Mouse (Mus musculus): ENCODE data around the gene Uaca.

Gene Uaca

GRCm38 (mm10) chr9:60837449-60838141 is 43.3 kb downstream of the Uaca start:
- DNase-seq (ENCODE audit: low spot score) = no peak

- no peak for DNase-seq (ENCODE audit: low spot score)
Measured at GRCm38 (mm10) chr9:60838331-60838872, 44.1 kb downstream of the Uaca start.

GRCm38 (mm10) chr9:60841393-60841792 is 47.1 kb downstream of the Uaca start:
- no peak for DNase-seq (ENCODE audit: low spot score)

GRCm38 (mm10) chr9:60843415-60844076 is 49.2 kb downstream of the Uaca start:
- DNase-seq (ENCODE audit: low spot score) = no peak

- no peak for DNase-seq (ENCODE audit: low spot score)
Measured at GRCm38 (mm10) chr9:60848730-60849129, 54.4 kb downstream of the Uaca start.

GRCm38 (mm10) chr9:60849986-60850385 is 55.6 kb downstream of the Uaca start:
- no peak for DNase-seq (ENCODE audit: low spot score)

GRCm38 (mm10) chr9:60854196-60854595 is 59.9 kb downstream of the Uaca start:
- no peak for DNase-seq (ENCODE audit: low spot score)

GRCm38 (mm10) chr9:60857833-60858232 is 63.5 kb downstream of the Uaca start:
- DNase-seq (ENCODE audit: low spot score) = no peak

- DNase-seq (ENCODE audit: low spot score) = no peak
Measured at GRCm38 (mm10) chr9:60858306-60858960, 64.1 kb downstream of the Uaca start.

- DNase-seq (ENCODE audit: low spot score) = no peak
Measured at GRCm38 (mm10) chr9:60859031-60859430, 64.7 kb downstream of the Uaca start.

- DNase-seq (ENCODE audit: low spot score) = no peak
Measured at GRCm38 (mm10) chr9:60861030-60861429, 66.7 kb downstream of the Uaca start.

- no peak for DNase-seq (ENCODE audit: low spot score)
Measured at GRCm38 (mm10) chr9:60864664-60865063, 70.3 kb downstream of the Uaca start.

GRCm38 (mm10) chr9:60865866-60866265 is 71.5 kb downstream of the Uaca start:
- no peak for DNase-seq (ENCODE audit: low spot score)

GRCm38 (mm10) chr9:60870451-60870850 is 76.1 kb downstream of the Uaca start:
- no peak for DNase-seq (ENCODE audit: low spot score)

GRCm38 (mm10) chr9:60870919-60871503 is 76.7 kb downstream of the Uaca start:
- DNase-seq (ENCODE audit: low spot score) = no peak

- no peak for DNase-seq (ENCODE audit: low spot score)
Measured at GRCm38 (mm10) chr9:60873257-60874054, 79.1 kb downstream of the Uaca start.

GRCm38 (mm10) chr9:60874055-60874392 is 79.7 kb downstream of the Uaca start:
- DNase-seq (ENCODE audit: low spot score) = no peak

- no peak for DNase-seq (ENCODE audit: low spot score)
Measured at GRCm38 (mm10) chr9:60876085-60876484, 81.7 kb downstream of the Uaca start.

GRCm38 (mm10) chr9:60876531-60876930 is 82.2 kb downstream of the Uaca start:
- no peak for DNase-seq (ENCODE audit: low spot score)

- no peak for DNase-seq (ENCODE audit: low spot score)
Measured at GRCm38 (mm10) chr9:60878051-60878557, 83.8 kb downstream of the Uaca start.

GRCm38 (mm10) chr9:60878630-60879029 is 84.3 kb downstream of the Uaca start:
- DNase-seq (ENCODE audit: low spot score) = no peak

GRCm38 (mm10) chr9:60885148-60885547 is 90.8 kb downstream of the Uaca start:
- DNase-seq (ENCODE audit: low spot score) = no peak

Measured in urinary bladder, postnatal 10 days (tissue).